Mouse (Mus musculus): ENCODE data around the gene Plcl2. TPM values are rescaled to one million over a fixed set of nuclear protein-coding genes. Genes with fewer than 3 reads are reported as not detected.
"Not testable (repeated sequence)": the region's sequence is repeated elsewhere in the genome, so short reads cannot be mapped to it uniquely, and the experiment has no call there.

The Plcl2 gene
- polyA plus RNA-seq, 1 experiment = 2.4 TPM

DNA sequence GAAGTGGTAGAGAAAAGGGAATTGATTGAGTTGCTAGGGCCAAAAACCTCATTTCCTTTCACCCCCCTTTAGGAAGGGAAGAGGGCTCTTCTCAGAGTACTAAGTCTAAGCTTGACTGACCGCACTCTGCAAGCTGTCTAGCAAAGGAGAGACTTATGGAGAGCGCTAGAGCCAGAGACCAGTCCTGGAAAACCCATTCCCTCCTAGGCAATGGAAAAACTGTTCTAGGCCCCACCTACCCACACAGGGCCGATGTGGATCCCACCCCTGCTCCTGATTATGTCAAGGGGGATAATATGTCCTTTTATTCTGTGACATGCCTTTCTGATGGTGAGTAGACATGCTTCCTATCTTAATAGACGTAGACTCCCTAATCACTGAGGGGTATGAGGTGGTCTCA lies 116.4 kb downstream of the Plcl2 start:
- DNase-seq (ENCODE audit: low spot score) = no peak

DNA sequence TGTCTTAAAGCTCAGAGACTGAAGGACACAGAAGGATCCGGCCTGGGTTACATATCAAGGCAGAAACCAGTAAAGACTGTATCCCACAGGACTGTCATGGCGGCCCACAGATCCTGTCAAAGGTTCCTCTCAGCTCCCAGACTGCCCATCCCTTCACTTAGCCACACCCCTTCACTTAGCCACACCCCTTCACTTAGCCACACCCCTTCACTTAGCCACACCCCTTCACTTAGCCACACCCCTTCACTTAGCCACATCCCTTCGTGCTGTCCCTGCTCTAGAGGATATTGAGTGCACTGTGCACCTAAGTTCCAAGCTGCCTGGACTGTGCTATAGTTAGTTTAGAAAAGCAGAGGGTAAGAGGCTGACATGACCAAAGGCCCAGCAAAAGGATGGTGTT lies 118.5 kb downstream of the Plcl2 start:
- DNase-seq (ENCODE audit: low spot score) = no peak

- no peak for DNase-seq (ENCODE audit: low spot score)
Measured at GRCm38 (mm10) chr17:50628716-50629115, 119.5 kb downstream of the Plcl2 start.

- DNase-seq (ENCODE audit: low spot score) = not testable (repeated sequence)
Measured at GRCm38 (mm10) chr17:50630992-50631391, 121.8 kb downstream of the Plcl2 start.

GRCm38 (mm10) chr17:50634008-50634871 lies 125.0 kb downstream of the Plcl2 start:
- DNase-seq (ENCODE audit: low spot score) = no peak

- DNase-seq (ENCODE audit: low spot score) = no peak
Measured at GRCm38 (mm10) chr17:50635961-50636585, 126.9 kb downstream of the Plcl2 start.

DNA sequence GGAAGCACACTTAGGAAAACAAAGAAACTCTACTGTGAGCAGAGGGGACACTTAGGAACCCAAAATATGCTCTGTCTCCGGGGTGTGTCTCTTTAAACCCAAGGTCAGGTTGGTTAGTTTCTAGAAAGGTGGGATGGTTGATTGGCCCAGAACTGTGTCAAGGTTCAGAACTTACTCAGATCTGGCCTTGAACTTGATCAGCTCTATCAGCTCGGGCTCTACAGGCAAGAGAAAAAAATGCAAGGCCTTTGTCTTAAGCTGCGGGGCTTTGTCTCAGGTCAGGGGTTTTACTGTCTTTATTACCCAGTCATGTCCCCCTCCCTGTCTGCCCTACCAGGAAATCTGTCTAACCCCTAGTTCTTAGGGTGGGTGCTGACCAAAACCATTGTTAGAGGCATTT lies 129.6 kb downstream of the Plcl2 start:
- DNase-seq (ENCODE audit: low spot score) = no peak

- DNase-seq (ENCODE audit: low spot score) = no peak
Measured at GRCm38 (mm10) chr17:50641076-50641610, 131.9 kb downstream of the Plcl2 start.

DNA sequence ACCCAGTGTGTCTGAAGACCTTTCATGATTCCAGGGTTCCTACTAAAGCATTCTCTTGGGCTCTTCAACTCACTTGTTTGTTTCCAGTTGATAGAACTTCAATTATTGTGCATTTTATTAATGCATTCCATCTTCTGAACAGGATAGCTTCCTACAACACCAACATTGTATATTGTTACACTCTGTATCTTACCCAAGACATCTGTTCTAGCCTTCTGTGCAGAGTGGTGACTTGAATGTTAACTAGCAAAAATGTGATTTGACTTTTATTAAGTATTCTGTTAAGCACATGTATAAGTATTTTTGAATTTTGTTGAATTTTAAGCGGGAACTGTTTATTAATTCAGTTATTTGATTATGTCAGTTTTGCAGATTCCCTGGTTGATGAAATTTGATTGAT lies 132.7 kb downstream of the Plcl2 start:
- no peak for DNase-seq (ENCODE audit: low spot score)

GRCm38 (mm10) chr17:50643356-50643755 lies 134.2 kb downstream of the Plcl2 start:
- DNase-seq (ENCODE audit: low spot score) = no peak

DNA sequence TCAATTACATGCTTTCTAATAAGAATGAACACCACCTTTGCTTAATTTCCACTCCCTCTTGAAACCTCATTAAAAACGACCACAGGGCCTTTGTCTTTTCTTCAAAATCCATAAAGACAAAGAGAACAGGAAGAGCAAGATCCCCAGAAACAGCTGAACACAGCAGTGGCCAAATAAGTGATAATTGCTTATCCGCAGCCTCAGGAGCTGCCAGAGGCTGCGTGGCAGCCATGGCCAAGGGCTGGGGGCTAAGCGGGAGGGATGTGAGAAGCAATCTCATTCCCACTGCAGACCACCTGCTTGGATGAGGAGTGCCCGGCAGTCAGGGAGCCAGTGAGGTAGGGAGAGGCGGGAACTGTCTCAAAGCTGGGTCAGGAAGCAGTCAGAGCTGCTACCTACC lies 134.8 kb downstream of the Plcl2 start:
- DNase-seq (ENCODE audit: low spot score) = no peak

- DNase-seq (ENCODE audit: low spot score) = not testable (repeated sequence)
Measured at GRCm38 (mm10) chr17:50648141-50648540, 138.9 kb downstream of the Plcl2 start.

GRCm38 (mm10) chr17:50648757-50649419 lies 139.7 kb downstream of the Plcl2 start:
- no peak for DNase-seq (ENCODE audit: low spot score)

GRCm38 (mm10) chr17:50650535-50651223 lies 141.5 kb downstream of the Plcl2 start:
- DNase-seq (ENCODE audit: low spot score) = no peak

DNA sequence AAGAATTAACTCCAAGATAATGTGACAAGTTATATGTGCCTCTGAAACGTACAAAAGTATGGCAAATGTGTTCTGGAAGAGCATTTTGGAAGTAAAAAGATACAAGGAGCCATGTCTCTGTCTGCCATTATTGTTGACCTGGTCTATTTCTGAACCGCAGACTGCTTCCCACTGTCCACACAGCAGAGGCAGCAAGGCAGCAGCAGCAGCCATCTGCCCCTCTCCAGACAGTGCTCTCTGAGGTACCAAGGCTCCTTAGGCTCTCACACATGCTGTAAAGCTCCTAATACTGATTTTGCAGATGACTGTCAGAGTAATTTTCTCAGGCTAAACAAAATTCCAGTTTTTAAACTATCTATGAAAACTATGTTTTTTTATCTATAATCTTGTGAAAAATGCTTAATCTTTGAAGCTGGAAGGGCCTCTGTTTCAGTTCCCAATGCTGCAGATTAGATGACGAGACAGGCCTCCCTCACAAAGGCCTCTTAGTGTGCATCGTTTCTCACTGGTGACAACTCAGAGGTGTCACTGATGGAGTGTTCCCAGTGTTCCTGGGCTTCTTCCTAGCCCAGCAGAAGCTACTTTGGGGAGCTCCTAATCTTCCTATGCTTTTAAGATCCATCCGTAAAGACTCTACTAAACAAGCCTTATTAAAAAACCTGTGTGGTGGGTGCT lies 145.7 kb downstream of the Plcl2 start:
- no peak for DNase-seq (ENCODE audit: low spot score)

DNA sequence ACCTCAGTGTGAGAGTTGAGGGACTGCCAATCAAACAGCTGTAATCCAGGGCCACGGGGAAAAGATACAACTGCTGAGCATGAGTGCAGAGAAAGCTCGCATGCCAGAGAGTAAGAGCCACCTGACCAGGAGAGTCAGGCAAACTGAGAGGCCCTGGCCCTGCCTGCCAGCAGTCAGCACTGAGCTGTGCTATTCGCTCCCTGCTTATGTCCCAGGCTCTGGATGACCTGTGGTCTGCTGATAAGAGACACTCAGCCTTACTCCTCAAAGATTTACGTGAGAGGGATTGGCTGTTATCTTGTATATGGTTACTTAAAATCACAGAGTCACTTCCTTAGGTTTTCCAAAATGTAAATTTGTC lies 146.2 kb downstream of the Plcl2 start:
- DNase-seq (ENCODE audit: low spot score) = no peak

GRCm38 (mm10) chr17:50657321-50657720 lies 148.1 kb downstream of the Plcl2 start:
- DNase-seq (ENCODE audit: low spot score) = no peak

DNA sequence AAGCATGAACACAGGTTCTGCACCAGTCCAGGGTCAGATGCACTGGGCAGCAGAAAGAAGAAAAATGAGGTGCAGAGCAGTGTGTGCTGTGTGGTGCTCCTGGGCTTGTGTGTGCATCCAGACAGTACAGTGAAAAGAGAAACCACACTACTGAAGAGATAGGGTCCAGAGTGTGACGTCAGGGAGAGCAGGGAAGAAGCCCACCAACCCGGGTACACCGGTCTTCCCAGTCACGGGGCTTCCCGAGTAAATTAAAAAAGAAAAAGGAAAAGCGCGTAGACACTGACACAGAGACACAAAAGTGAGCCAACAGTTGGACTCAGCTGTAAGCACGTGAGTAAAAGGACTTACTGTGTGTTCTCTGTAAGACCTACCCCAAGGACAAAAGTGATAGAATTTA lies 149.7 kb downstream of the Plcl2 start:
- DNase-seq (ENCODE audit: low spot score) = no peak

GRCm38 (mm10) chr17:50667596-50667995 lies 158.4 kb downstream of the Plcl2 start:
- no peak for DNase-seq (ENCODE audit: low spot score)

- no peak for DNase-seq (ENCODE audit: low spot score)
Measured at GRCm38 (mm10) chr17:50668681-50669208, 159.5 kb downstream of the Plcl2 start.

- no peak for DNase-seq (ENCODE audit: low spot score)
Measured at GRCm38 (mm10) chr17:50671416-50671815, 162.2 kb downstream of the Plcl2 start.

All from urinary bladder, adult 2 months (tissue).